Mouse (Mus musculus): Measurements from ENCODE around the gene Gm44965.

Gene Gm44965

GRCm38 (mm10) chr6:48578736-48579135 is 15.0 kb upstream of the Gm44965 start:
- no peak for ATAC-seq (ENCODE audit: insufficient number of reproducible peaks, low FRiP score, low TSS enrichment)

- ATAC-seq (ENCODE audit: insufficient number of reproducible peaks, low FRiP score, low TSS enrichment) = no peak
Measured at GRCm38 (mm10) chr6:48579215-48579648, 14.5 kb upstream of the Gm44965 start.

DNA sequence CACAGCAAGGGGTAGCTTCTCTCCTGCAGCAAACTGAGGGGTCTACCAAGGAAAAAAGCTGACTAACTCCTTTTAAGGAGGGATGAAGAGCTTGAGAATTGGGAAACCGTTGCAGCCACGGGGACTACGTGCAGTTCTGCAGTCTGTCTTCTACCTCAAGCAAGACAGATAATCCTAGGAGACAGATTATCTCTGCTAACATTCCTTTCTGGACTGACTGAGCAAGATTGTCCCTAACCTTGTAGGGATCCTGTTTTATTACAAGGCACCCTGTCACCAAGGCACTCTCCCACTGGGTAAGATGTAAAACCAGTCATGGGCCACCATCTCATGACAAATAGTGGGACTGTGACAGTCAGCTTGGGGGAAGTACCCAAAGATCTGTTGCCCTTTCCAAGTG is 12.5 kb upstream of the Gm44965 start:
- no peak for ATAC-seq (ENCODE audit: insufficient number of reproducible peaks, low FRiP score, low TSS enrichment)

GRCm38 (mm10) chr6:48582037-48582436 is 11.7 kb upstream of the Gm44965 start:
- 0 out of 2 replicates have a peak, but pooled peaks have one; percentile 31 for ATAC-seq (ENCODE audit: insufficient number of reproducible peaks, low FRiP score, low TSS enrichment)

DNA sequence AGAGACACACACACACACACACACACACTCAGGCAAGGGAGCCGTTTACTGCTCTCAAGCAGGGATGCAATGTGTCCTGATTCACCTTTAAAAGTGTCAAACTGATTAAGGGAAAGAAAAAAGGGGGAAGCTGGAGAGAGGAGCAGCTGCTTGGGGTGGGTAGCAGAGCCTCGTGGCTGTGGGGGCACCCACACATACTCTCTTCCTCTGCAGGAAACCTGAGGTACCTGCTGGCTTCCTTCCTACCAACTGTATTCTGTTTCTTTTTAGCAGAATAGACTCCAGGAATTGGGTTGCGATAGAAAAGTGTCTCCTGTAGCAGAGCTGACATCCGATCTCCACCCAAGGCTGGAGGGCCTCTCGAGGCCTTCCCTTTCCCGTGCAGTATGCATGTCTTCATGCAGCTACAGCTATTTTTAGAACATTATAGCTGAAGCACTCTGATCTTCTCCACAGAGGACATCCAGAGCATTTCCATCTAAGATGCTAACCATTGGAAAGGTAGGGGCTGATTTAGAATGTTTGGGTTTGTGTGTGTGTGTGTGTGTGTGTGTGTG is 4.5 kb upstream of the Gm44965 start, which contains the start of gene Gm45021:
Gene Gm45021 (plus strand): TSS at position 417 of the 557 bp plus-strand sequence.
- ATAC-seq (ENCODE audit: insufficient number of reproducible peaks, low FRiP score, low TSS enrichment) = no peak

GRCm38 (mm10) chr6:48591221-48591845 is 2.4 kb upstream of the Gm44965 start:
- ATAC-seq (ENCODE audit: insufficient number of reproducible peaks, low FRiP score, low TSS enrichment) = no peak

DNA sequence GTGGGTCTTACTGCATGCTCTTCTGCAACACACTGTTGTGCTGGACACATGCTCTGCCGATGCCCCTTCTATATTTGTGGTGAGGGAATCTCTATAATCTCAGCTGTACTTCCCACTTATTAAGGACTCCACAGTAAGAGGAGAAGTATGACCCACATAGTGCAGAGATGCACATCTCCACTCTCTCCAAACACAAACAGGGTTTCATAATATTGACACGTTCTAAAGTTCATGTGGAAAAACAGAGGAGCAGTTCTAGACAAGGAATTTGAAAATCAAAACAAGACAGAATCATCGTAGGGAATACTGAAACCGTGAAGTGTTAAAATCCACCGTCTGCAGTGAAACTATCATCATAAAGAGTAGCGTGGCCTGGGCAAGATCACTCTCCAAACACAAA is 1.9 kb upstream of the Gm44965 start:
- no peak for ATAC-seq (ENCODE audit: insufficient number of reproducible peaks, low FRiP score, low TSS enrichment)

GRCm38 (mm10) chr6:48594043-48594738 is 450 bp downstream of the Gm44965 start:
- peak; percentile 69 for ATAC-seq (ENCODE audit: insufficient number of reproducible peaks, low FRiP score, low TSS enrichment)

DNA sequence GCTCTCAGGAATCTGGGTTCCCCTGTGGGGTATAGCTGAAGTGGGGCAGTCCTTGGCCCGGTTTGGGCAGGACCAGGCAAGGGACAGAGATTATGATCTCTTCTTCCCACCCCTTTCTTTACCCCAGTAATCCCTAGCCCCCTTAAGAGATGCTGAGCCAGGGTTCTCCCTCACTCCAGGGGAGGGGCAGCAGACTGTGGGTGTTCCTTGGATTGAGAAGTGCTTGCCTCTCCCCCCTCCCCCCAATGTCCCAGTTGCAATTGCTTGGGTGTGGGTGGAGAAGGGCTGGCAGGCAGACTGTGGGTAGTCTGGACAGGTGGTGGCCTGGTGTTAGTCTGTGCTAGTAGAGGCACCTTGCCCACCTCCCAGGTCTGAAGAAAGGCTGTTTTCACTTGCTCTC is 1.5 kb downstream of the Gm44965 start:
- ATAC-seq (ENCODE audit: insufficient number of reproducible peaks, low FRiP score, low TSS enrichment) = no peak

- no peak for ATAC-seq (ENCODE audit: insufficient number of reproducible peaks, low FRiP score, low TSS enrichment)
Measured at GRCm38 (mm10) chr6:48596545-48597232, 2.9 kb downstream of the Gm44965 start.

GRCm38 (mm10) chr6:48597233-48597625 is 3.5 kb downstream of the Gm44965 start:
- ATAC-seq (ENCODE audit: insufficient number of reproducible peaks, low FRiP score, low TSS enrichment) = no peak

- ATAC-seq (ENCODE audit: insufficient number of reproducible peaks, low FRiP score, low TSS enrichment) = no peak
Measured at GRCm38 (mm10) chr6:48600594-48600993, 6.9 kb downstream of the Gm44965 start.

- peak; percentile 98 for ATAC-seq (ENCODE audit: insufficient number of reproducible peaks, low FRiP score, low TSS enrichment)
Measured at GRCm38 (mm10) chr6:48601271-48602079, 7.7 kb downstream of the Gm44965 start, which contains the start of gene Zfp775. Gene Zfp775, plus strand, starts transcription at chr6:48602063.

- peak; percentile 66 for ATAC-seq (ENCODE audit: insufficient number of reproducible peaks, low FRiP score, low TSS enrichment)
Measured at GRCm38 (mm10) chr6:48602080-48602741, 8.5 kb downstream of the Gm44965 start.

GRCm38 (mm10) chr6:48608124-48608523 is 14.4 kb downstream of the Gm44965 start:
- no peak for ATAC-seq (ENCODE audit: insufficient number of reproducible peaks, low FRiP score, low TSS enrichment)

GRCm38 (mm10) chr6:48609512-48609911 is 15.8 kb downstream of the Gm44965 start:
- peak; percentile 68; the same call in 1 of the 2 replicates for ATAC-seq (ENCODE audit: insufficient number of reproducible peaks, low FRiP score, low TSS enrichment)

- ATAC-seq (ENCODE audit: insufficient number of reproducible peaks, low FRiP score, low TSS enrichment) = no peak
Measured at GRCm38 (mm10) chr6:48610657-48611056, 16.9 kb downstream of the Gm44965 start.

GRCm38 (mm10) chr6:48613464-48613863 is 19.7 kb downstream of the Gm44965 start:
- no peak for ATAC-seq (ENCODE audit: insufficient number of reproducible peaks, low FRiP score, low TSS enrichment)

GRCm38 (mm10) chr6:48614756-48615155 is 21.0 kb downstream of the Gm44965 start:
- no peak for ATAC-seq (ENCODE audit: insufficient number of reproducible peaks, low FRiP score, low TSS enrichment)

DNA sequence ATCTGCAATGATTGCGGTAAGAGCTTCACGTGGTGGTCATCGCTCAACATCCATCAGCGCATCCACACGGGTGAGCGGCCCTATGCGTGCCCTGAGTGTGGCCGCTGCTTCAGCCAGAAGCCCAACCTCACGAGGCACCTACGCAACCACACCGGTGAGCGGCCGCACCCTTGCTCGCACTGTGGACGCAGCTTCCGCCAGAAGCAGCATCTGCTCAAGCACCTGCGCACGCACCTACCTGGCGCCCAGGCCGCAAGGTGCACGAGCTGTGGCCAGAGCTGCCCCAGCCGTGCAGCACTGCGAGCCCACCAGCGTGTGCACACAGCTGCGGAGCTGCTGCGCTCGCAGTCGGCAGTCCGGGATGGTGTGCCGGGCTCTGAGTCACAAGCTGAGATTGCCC is 26.3 kb downstream of the Gm44965 start:
- ATAC-seq (ENCODE audit: insufficient number of reproducible peaks, low FRiP score, low TSS enrichment) = no peak
